Mouse (Mus musculus) layer of hippocampus, postnatal 10 days (tissue): ENCODE data around the gene Ttll5. TPM values are rescaled to one million over a fixed set of nuclear protein-coding genes. Genes with fewer than 3 reads are reported as not detected.

Experiments
- DNase-seq, 2 experiments: peaks; one replicate each; pipeline ENCODE4 v3.0.0; 2021; ENCODE audit warnings: low spot score in 2 of 2
- total RNA-seq, 2 experiments: library from RNA; stranded (reverse); gene quantifications; 2 replicates each; pipeline ENCODE4 v1.2.3; 2021

The Ttll5 gene
- total RNA-seq, 2 experiments from 2014 or later = 40.3 to 41.3 TPM

GRCm38 (mm10) chr12:85926897-85927296 is 102.4 kb downstream of the Ttll5 start:
- DNase-seq = no peak

- no peak for DNase-seq
Observed at GRCm38 (mm10) chr12:85928513-85928912, 104.1 kb downstream of the Ttll5 start.

GRCm38 (mm10) chr12:85929711-85930110 is 105.3 kb downstream of the Ttll5 start:
- DNase-seq = no peak

GRCm38 (mm10) chr12:85930713-85931112 is 106.3 kb downstream of the Ttll5 start:
- no peak for DNase-seq

GRCm38 (mm10) chr12:85933241-85933640 is 108.8 kb downstream of the Ttll5 start:
- DNase-seq = no peak

- no peak for DNase-seq
Observed at GRCm38 (mm10) chr12:85937384-85937783, 112.9 kb downstream of the Ttll5 start.

- DNase-seq = no peak
Observed at GRCm38 (mm10) chr12:85943456-85943855, 119.0 kb downstream of the Ttll5 start.

GRCm38 (mm10) chr12:85944419-85944818 is 120.0 kb downstream of the Ttll5 start:
- DNase-seq = no peak

GRCm38 (mm10) chr12:85947161-85947560 is 122.7 kb downstream of the Ttll5 start:
- DNase-seq = no peak

- no peak for DNase-seq
Observed at GRCm38 (mm10) chr12:85949667-85950066, 125.2 kb downstream of the Ttll5 start.

- no peak for DNase-seq
Observed at GRCm38 (mm10) chr12:85950371-85950770, 125.9 kb downstream of the Ttll5 start.

- no peak for DNase-seq
Observed at GRCm38 (mm10) chr12:85951036-85951435, 126.6 kb downstream of the Ttll5 start.

GRCm38 (mm10) chr12:85951822-85952221 is 127.4 kb downstream of the Ttll5 start:
- DNase-seq = no peak

GRCm38 (mm10) chr12:85952349-85952748 is 127.9 kb downstream of the Ttll5 start:
- DNase-seq = no peak

- DNase-seq = no peak
Observed at GRCm38 (mm10) chr12:85954167-85954566, 129.7 kb downstream of the Ttll5 start.

GRCm38 (mm10) chr12:85955062-85955461 is 130.6 kb downstream of the Ttll5 start:
- DNase-seq = no peak

- DNase-seq = no peak
Observed at GRCm38 (mm10) chr12:85955690-85956089, 131.2 kb downstream of the Ttll5 start.

GRCm38 (mm10) chr12:85956251-85956650 is 131.8 kb downstream of the Ttll5 start:
- DNase-seq = peak in 1 of 2 experiments; percentile 29

GRCm38 (mm10) chr12:85958460-85958859 is 134.0 kb downstream of the Ttll5 start:
- no peak for DNase-seq

GRCm38 (mm10) chr12:85959822-85960501 is 135.5 kb downstream of the Ttll5 start:
- DNase-seq = no peak

GRCm38 (mm10) chr12:85960699-85961098 is 136.2 kb downstream of the Ttll5 start:
- no peak for DNase-seq

- DNase-seq = no peak
Observed at GRCm38 (mm10) chr12:85963160-85963559, 138.7 kb downstream of the Ttll5 start.

- no peak for DNase-seq
Observed at GRCm38 (mm10) chr12:85963699-85964098, 139.2 kb downstream of the Ttll5 start.
